Mouse (Mus musculus) ovary, adult 18-20 months (tissue): ENCODE measurements around the gene Il10ra.

Experiments used
- DNase-seq: peaks from one replicate; pipeline ENCODE4 v3.0.0; 2022; ENCODE audit warnings: low spot score, mixed read lengths

The Il10ra gene

DNA sequence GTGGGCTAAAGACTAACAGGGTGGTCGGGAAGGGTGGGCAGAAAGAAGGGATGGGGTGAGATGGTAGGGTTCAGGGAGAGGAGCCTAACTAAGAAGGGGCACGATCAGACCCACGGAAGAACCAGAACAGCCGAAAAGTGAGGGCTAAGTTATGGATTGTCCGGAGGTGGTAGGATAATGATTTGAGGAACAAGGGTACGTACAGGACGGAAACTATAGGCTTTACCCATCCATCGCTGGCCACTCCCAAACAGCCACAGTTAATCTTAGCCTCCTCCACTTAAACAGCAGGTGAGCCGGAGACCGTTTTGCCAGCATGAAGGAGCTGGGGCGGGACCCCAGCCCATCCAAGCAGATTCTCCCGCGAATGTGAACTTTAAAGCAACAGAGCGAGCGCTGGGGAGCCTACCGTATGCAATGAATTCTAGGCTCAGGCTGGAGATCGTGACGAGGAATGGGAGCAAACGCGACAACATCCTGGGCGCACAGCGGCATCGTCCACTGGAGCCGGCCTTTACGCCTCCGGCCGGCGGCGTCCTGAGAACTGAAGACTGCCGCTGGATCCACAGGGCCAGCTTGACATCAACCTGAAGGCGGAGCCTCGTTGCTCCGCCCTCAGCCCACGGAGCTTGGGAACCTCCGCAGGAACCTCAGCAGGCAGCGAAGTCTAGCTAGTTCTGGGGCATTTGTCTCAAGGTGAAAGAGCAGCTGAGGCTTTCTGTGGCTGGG is at the start of gene Il10ra:
TSS of gene Il10ra (minus strand) at position 553 of the 729 bp plus-strand sequence.
- DNase-seq = peak; percentile 45

DNA sequence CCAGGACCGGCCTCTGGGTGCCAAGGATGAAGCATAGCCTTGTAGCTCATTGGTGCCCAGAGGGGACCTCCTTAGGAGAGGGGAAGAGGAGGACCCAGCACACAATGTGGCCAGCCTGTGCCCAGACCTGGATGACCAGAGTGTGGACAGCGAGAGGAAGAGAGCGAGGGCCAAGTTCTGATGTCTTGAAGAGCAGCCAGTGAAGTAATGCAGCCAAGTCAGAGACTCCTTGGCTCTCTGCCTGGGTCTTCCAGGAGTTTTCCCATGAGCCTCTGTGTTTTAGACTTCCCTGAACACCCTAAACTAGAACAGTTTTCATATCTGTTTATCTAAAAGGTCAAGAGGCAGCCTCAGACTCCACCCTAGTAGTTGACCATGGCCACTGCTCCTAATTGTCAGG is 48.7 kb upstream of the Il10ra start:
- peak; percentile 47 for DNase-seq

DNA sequence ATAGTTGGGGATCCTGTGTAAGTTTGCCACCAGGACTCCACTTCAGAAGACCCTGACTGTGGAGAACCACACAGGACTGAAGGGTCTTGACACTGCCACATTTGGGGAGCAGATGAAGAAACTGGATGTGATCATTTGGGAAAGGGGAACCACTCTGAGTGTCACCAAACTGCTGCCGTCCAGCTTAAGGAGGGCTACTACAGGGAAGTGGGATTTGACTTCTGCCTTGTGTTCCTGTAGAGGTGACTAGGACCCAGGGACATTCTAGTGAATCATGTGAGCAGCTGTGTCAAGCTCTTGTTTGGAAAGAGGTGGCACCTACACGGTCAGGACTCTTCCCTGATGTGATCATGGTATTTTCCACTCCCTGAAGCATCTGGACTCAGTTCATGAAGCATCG is 45.0 kb upstream of the Il10ra start:
- no peak for DNase-seq

DNA sequence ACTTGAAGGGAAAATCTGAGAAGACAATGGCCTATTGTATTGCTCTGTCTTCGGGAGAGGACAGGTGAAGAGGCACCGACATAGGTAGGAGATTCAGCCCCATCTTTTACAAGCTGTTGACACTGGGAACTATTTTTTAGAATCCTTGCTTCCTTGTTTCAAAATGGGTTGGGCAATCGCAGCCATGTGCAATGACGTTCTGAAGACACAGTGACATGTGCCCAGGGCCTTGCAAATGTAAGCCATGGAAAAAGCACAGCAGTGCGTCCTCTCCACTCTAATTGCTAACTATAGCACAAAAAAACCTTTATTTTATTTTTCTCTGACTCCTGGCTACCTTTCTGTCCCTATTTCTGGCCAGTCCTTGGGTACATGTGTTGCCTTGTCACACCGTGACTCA is 42.9 kb upstream of the Il10ra start:
- DNase-seq = no peak

DNA sequence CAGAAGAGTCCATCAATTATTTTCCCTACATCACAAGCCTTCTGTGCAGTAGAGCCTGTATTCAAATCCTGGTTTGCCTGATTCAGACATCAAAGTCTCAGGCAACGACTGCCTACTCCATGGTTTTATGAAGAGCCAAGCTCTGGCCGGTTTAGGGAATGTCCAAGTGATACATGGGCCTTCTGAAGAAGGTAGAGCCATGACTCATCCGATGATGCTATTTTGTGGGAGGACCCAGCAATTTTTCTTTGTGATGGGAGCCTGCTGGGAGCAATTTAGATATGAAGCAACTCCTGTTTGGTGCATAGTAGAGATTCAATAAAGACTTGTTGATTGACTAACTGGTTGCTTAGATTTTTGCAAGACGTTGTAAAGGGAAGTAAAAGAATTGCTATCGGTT is 39.6 kb upstream of the Il10ra start:
- DNase-seq = no peak

DNA sequence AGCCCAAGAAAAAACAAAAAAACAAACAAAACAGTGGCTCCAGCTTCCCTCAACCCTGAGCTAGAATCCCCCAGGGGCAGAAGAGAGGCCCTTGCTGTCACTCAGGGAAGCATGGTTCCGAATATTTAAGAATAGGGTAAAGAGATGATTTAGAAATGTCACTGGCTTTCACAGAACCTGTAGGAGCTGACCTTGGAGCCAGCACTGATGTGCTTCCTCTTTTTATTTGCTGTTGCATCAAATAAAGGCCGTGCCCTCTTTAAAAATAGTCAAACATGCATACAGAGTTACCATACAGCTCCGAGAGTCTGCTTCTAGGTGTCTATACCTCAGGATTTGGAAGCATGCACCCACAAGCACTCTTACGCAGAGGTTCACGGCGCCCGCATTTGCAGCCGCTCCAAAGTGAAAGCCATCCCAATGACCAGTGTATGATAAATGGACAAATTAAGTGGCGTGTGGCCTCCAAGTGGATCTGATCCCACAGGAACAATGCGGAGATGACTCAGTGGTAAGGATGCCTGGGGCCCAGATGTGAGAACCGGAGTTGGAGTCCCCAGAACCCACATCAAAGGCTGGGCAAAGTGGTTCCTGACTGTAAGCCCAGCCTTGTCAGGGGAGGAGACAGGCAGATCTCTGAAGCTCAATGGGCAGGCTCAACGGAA is 37.9 kb upstream of the Il10ra start:
- DNase-seq = no peak

DNA sequence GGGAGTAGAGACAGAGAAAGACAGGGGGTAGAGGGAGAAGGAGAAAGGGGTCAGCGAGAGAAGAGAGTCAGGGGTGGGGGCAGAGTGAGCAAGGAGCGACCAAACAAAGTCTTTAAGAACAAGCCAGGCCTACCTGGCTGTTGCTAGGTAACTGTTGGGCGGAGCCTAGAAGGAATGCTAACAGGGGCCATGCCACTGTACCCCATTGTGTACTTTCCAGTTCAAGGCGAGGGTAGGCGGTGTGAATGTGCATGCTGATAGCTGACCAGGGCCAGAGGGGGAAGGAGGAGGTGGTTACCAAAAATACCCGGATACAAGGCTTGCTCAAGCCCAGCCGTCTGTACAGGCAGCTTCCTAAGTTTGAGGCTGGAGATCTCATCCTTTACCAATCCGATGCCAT is 32.8 kb upstream of the Il10ra start:
- no peak for DNase-seq

DNA sequence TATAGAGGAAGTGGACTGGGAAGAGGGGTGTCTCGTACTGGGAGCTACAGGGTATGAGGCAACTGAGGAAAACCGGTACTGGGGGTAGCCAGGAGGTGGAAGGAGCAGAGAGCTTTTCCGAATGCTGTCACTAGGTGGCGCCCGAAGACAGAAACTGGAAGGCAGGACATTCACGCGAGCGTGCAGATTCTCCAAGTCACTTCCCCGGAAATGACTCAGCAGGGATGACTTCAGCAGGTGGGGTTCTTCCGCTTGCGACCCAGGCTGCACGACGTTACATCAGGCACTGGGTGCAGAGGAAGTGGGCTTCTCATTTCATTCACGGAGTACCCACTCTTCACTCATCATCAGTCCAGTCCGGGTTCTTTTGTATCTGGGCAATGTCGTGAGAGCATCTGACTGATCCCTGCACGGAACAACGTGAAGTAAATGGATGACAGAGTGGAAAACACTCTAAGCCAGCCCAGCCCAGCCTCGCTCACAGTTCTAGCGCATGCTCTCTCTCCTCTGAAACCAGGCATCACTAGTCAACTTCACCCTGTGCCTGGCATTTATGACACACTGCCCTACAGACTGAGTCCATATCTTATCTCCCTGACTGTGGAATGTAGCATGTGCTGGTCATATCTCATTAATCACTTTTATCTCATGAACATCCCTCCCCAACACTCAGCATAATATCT is 31.6 kb upstream of the Il10ra start:
- DNase-seq = peak; percentile 82

DNA sequence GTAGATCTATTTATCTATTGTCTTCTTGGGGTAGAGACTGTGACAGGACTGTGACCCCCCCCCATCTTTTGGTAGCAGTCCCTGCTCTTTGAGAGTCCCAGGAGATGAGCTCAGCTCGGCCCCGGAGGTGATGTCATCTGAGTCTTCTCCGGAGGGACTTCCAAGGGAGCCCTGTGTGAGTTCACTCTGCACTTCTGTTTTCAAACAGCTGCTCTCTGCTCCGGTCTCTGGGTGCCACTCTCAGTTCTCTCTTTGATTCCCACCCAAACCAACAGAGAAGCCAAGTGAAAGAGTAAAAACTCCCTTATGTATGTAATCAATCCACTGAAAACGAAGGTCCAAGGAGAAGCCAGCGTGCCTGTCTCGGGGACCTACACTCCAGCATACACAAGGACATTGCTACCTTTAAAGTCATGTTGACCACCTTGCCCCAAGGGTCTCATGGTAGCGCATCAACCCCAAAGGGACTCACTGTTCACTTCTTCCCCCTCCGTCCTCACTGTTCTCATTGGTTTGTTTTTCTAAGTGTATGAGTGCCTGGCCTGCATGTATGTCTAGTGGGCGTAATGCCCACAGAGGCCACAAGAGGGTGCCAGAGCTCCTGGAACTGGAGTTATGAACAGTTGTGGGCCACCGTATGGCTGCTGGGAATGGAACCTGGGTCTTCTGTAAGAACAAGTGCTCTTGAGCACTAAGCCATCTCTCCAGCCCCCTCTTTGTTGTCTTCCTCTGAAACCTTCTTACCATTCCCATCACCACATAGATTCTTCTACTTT is 30.5 kb upstream of the Il10ra start:
- no peak for DNase-seq

DNA sequence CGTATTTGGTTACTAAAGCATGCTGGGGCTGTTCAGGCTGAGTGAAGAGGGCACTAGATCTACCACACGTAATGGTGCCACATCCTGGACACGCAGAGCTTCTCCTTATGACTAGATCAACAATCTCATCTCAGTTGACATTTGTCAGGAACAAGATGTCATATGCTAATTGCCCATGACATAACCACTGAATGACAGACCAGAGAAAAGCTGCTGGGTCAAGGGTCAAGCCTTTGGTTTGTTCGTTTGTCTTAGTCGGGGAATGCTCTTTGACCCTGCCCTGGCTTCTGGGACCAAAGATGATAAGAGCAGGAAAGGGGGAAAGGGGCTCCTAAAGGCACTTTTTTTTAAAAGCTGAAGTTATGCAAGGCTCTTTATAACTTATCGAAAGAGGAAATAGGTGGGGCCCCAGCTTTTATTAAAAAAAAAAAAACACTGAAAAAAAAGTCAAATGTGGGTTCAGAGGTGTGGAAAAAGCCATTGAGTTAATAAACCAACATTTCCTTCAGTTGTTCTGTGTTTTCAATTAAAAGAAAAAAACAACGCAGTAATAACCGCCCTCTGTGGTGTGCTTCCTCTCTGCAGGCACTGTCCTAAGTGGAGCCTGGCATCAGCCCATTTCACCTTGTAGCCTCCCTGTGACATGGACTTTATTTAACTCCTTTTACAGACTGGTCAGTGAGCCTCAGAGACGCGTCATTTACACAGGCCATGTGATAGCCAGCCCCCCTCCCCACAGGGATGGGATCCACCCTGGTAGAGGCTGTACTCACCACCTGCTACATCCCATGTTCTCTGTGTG is 25.5 kb upstream of the Il10ra start:
- DNase-seq = no peak

DNA sequence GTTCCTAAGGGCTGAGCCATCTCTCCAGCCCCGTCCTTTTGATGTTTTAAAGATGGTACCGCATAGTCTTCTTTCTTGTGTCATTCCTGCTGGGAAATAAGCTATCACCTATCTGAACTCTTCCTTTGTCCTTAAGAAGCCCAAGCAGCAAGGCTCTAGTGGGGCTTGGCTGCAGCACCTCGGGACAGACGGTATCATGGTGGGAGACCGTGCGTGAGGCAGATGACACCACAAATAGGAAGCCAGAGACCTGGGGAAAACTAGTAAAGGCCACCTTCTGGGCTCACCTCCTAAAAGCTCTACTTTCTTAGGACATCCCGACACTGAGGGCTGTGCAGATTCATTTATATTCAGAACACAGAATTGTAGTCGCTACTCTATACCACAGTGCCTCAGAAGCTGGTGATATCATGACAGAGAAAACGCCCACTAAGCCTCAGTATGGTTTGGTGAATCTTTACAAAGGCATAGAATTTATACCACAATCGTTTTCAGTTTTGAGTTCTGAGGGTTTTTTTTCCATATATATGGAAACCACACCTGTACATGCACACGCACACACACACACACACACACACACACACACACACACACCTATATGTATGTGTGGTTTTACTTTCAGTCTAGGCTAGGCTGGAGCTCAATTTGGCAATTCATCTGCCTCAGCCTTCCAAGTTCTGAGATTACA is 22.7 kb upstream of the Il10ra start:
- no peak for DNase-seq

DNA sequence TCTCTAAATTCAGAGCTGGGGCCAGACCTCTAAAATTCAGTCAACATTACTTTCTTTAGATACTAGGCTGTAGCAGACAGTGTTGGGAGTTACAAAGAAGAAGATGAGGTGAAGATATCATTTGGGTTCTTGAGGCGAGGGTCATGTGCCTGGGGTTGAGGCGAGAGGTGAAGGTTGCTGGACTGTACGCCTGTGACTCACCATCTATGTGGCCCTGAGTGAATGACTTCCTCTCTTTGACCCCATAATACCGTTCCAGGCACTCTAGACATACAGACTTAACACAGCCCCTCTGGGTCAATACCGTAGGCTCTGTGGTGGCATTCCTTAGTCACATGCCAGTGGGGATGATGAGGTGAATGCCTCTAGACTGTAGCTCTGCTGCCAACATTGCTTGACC is 13.5 kb upstream of the Il10ra start:
- DNase-seq = no peak

DNA sequence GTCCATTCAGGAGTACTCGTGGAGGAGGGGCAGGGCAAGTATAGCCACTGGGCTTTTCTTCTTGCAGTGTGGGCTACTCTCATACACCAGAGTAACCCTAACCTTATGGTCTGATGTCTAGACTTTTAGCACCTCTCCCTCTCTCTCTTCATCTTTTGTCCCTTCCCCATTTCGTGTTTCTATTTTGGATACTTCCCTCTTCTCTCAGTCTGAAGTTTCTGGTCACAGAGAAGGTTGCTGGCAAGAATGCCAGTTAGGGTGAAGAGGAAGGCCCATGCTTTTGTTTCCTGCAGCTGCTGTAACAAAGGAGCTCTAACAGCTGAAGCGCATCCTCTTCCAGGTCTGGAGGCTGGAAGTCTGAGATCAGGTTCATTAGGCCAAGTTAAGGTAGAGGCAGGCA is 11.9 kb upstream of the Il10ra start:
- DNase-seq = no peak

DNA sequence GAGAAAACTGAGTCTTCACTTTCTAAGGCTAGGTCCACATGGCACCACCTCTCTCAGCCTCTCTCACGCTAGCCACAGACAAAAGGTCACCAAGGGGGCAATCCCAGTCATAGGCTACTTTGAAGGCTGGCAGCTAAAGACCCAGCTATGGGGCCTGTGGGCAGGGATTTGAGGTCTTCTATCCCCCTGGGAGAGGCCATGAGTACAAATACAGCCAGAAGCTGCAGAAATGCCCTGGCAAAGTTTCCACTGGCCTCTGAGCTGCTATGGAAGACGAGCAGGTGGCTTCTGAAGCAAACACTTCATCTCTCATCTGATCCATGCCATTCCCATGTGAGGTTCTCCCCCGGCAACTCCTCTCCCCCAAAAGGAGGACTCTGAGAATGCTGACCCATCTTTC is 11.1 kb upstream of the Il10ra start:
- no peak for DNase-seq

DNA sequence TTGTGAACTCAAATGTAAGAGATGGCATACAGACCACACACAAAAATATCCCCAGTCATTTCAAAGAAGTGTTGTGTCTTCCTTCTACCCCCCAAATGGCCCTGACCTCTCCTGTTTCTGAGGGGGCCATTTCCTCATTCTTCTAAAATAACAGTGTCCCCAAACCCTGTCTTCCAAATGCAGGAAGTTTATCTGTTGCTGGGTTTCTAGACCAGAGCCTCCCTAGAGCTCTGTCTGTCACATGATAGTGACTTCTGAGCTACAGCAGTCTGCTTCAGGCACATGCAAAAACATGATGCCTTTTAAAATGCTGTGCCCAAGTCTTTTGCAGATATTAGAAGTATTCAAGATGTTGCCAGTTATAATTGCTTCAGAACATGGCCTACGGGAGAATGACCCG is 5.7 kb upstream of the Il10ra start:
- DNase-seq = no peak

DNA sequence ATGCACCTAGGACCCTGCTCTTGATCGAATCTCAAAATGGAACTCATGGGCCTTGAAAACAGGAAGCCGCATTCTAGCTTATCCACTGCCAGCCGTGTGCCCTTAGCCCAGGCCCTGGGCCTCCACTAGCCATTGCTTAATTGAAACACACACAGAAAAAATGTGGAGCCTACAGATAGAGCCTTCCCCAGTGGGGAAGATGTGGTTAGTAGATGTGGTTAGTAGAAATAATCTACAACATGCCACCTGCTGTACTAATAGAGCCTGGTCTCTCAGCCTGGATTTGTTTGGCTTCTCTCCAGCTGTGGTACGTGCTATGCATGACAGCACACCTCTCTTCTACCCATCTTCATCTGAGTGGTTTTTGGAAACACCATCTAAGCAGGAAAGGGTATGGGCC is 5.3 kb upstream of the Il10ra start:
- DNase-seq = no peak

DNA sequence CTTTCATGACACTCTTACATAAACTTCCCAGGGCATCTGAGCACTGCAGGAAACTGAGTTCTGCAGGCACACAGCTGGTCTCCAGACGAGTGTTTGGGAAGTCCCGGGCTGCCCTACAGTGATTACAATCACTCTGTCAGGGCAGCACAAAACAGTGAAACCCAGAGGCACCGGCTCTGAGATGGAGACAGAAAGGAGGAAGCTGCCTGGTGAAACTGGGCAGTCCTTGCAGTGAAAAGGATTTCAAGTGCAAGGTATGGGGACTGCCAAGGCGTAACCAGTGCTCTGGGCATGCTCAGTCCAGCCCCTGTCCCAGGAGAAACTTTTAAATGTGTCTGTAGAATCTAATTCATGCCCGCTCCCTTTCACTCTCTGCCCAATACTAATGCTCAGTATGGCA is 3.3 kb upstream of the Il10ra start:
- DNase-seq = no peak

DNA sequence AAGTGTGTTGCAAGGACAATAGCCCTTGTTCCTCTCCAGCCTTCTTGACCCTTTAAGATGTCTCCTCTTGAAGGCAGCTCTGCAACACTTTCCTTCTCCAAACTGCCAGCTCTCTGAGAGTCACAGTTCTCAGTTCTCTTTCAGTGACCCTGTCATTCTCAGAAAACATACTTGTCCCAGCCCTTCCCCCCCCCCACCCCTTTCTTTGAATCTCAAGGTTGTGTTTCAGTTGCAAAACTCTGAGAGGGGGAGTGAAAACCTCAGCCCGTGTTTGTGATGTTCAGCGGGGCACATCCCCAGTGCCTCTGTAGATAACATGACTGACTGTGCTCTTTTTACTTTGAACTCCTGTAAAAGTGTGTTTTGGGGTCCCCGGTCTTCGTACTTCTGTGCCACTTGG is 870 bp downstream of the Il10ra start:
- no peak for DNase-seq

DNA sequence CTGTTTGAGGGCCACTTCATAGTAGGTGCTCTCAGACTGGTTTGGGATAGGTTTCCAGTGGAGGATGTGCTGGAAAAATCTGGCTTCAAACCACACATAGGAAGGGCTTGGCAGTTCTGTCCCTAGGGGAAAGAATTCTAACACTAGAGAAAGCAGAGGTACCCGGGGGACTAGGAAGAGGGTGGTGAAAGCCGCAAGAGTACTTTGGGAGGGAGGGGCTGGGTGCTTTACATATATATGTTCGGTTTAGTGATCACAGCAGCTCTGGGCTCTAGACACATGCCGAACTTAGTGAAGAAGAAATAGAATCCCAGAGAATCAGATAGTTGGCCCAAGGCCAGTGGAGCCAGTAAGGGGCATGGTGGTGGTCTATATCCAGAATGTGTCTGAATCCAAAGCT is 1.9 kb downstream of the Il10ra start:
- no peak for DNase-seq

DNA sequence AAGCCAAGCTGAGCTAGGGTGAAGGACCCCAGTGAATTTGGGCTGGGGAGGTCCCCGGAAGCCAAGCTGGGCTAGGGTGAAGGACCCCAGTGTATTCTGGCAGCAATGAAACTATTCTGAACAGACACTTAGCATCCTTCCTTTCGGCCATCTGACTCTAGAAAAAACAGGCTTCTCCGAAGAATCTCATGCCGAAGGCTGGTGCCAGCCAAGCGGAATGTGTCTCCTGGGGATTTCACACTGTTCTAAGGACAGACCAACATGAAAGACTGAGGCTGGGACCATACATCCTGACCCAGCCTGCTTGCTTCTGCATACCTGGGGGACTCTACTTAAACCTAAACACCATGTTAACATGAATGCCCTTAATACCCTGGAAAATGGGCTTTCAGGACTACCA is 7.1 kb downstream of the Il10ra start:
- DNase-seq = no peak

DNA sequence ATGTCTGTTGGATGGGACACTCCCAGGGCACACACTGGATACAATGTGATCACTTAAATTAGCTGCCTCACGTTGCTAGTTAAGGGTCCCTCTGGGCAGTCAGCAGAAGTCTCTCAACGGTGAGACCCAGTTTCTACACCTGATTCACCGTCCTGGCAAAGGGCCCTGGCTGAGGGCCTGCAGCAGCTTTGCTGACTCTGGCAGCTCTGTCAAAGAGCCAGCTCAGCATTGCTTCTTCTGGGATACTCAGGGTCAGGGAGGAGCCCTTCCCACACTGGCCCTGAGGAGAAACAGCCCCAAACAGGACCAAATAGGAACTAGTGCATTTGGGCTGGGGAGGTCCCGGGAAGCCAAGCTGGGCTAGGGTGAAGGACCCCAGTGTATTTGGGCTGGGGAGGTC is 7.5 kb downstream of the Il10ra start:
- DNase-seq = peak; percentile 49
